Mouse (Mus musculus) naive thymus-derived CD4-positive, alpha-beta T cell, adult 2 months (primary cell): ENCODE measurements around the gene Caskin2.
"Not testable (repeated sequence)": the region's sequence is repeated elsewhere in the genome, so short reads cannot be mapped to it uniquely, and the experiment has no call there.

Experiments used
- DNase-seq: peaks from one replicate; pipeline ENCODE4 v3.0.0-alpha.2; 2011; ENCODE audit warnings: low read depth

Caskin2 gene

DNA sequence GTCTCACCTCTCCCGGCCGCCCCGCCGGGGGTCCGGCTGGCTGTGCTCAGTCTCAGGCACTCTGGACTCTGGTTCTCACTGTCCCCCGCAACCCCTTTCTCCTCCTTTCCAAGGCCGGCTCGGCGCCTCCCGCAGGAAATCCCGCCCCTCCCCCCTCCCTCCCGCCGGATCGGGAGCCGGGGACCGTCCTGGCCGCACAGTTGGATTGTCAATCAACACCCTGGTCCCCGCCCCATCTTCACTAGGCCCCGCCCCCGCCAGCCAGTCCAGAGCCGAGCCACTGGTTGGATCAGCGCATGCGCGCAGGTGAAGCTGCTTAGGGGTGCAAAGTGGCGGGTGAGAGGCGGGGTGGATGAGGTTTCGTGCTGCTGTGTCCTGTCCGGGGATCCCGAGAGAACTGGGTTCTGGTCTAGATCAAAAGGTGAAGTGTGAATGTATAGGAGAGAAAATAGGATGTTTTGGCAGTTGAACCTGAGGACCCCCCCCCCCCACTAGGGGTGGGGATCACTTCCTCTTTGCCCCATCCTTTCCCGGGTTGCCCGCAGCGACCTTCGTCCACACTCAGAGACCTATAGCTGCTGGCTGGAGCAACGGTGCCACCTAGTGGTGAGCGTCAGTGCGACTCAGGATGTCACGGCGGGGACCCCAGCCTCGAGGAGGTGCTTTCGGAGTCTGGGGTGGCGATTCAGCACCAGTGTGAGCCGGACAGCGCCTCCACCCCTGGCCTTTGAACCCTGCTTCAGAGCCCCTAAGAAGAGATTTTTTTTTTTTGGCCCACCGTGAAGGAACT lies at the start of gene Caskin2:
Gene Caskin2 (minus strand): TSS at position 133 of the 790 bp plus-strand sequence.
- peak; percentile 98 for DNase-seq

DNA sequence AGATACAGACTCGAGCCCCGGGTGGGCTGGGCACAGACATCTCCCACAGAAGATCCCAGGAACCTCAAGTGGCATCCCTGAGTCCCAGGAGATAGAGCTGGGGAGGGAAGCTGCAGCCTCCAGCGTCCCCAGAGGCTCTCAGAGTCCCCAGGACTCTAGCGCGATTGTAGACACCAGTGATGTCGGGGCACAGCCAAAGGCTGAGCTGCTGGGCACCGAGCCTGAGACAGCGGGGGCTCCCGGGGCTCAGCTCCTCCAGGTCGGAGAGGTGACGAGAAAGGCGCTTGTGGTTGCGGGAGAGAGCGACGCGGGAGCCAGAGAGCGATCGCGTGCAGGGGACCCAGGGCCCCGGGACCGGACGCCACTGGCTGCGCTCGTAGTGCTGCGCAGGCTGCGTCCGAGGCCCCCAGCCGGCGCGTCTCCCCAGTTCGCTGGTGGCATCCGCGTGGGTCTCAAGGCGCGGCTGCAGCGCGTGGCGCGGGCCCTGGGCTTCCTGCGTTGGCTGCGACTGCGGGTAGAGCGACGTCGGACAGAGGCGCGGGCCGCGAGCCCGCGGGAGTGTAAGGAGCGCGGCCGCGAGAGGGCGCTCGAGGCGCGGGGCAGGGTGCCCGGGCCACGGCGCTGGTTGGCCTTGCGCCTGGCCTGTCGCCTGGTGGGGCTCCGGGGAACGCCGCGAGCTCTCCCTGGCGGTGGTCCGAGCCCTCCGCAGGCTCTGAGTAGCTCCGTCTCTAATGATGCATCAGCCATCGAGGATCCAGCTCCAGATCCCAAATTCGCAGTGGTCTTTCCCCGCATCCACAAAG lies 45.9 kb upstream of the Caskin2 start:
- DNase-seq: peak; percentile 87

DNA sequence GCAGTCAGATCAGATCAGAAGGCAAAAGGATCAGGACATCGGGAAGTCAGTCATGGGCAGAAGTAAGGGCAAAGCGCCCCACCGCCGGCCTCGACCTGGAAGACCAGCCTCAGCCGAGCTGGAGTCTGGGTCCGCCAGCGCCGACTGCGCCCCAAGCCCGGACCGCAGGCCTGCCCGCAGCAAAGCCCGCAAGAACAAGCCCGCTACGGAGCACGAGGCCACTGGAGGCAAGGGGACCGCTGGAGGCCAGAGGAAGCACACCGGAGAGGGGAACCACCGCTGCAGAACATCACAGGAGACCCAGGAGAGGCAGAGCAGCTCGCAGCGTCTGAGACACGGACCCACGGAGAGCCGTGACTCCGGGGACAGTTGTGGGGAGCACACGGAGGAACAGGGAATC lies 44.9 kb upstream of the Caskin2 start, which contains the start of gene Myo15b:
Gene Myo15b (plus strand): TSS at position 53 of the 400 bp plus-strand sequence.
- peak; percentile 26 for DNase-seq

DNA sequence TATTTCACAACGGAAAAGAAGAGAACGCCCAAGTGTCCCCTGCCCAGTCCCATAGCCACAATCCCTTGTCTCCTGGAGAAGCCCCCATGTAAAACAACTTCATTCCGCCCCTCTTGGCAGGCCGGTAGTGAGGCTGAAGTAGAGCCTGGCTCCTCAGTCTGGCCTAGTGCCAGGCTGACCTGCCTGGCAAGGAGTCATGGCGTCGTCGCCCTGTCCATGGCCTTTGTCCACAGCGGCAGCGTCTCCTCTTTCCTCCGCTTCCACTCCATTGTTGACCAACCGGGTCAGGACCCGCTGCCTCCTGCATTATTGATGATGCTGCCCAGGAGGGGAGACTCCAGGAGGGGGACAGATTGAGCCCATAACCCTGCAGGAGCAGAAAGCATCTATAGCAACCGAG lies 44.5 kb upstream of the Caskin2 start:
- no peak for DNase-seq

DNA sequence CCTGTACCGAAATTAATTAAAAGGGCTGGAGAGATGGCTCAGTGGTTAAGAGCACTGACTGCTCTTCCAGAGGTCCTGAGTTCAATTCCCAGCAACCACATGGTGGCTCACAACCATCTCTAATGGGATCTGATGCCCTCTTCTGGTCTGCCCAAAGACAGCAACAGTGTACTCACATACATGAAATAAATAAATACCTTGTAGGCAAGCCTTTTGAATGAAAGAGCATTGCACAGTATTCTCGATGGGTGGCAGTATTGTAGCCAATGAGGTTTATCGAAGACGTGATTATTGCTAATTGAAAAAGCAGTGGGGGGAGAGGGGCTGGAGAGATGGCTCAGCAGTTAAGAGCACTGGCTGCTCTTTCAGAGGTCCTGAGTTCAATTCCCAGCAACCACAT lies 43.7 kb upstream of the Caskin2 start:
- DNase-seq: not testable (repeated sequence)

DNA sequence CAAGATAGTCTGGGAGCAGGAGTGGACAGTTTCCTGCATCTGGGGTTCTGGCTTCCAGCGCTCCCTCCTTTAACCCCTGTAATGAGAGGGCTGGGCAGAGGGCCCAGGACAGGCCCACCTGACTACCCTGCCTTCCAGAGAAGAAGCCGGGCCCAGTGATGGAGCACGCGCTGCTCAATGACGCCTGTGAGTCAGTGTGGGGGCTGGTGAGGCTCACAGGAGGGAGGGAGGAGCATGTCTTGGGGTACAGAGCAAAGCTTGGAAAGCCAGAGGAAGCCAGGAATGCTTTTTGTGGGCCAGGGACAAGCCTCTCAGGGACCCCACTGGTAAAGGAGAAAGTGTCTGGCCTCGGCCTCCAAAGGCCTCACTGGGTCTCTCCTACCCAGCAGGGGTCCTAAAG lies 41.2 kb upstream of the Caskin2 start:
- no peak for DNase-seq

DNA sequence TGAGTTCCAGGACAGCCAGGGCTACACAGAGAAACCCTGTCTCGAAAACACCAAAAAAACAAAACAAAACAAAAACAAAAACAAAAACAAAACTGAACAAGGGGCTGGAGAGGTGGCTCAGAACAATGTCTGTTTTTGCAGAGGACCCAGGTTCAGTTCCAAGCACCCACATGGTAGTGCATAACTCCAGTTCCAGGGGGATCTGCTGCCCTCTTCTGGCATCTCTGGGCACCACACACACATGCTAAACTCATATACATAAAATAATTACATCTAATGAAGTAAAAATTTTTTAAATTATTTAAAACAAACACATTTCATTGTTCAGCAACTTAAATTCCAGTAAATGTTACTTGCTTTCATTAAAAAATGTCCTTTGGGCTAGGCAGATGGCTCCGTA lies 32.4 kb upstream of the Caskin2 start:
- no peak for DNase-seq

DNA sequence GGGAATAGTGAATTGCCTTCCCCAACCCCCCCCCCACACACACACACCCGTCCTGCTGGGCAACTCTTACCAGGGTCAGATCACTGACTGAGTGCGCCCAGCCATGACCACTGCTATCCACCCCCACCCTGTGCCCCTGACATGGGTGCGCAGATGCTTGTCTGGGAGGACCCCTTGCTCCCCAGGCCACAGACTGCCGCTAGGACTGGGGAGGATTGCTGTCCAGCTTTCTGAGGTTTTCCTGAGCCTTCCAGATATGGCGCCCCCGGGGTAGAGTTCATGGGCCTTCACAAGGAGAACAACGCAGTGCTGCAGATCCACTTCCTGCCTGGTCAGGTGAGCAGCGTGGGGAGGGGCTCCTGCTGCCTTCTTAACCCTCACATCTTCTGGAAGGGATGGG lies 30.8 kb upstream of the Caskin2 start:
- DNase-seq: no peak

DNA sequence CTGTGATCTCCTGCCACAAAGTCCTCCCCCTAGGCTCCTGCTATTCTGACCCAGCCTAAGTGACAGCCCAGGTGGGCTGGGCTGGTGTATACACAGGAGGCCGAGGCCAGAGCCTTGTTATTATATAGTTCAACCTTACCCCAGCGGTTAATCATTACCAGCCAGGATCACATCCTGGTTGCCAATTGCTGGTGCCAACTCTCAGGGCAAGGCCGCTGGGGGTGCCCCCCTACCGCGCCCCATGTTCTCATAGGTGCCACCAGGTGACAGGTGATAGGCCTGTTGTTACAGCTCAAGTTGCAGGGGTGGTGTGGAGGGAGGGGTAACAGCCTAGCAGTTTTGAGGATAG lies 30.4 kb upstream of the Caskin2 start:
- DNase-seq: no peak

DNA sequence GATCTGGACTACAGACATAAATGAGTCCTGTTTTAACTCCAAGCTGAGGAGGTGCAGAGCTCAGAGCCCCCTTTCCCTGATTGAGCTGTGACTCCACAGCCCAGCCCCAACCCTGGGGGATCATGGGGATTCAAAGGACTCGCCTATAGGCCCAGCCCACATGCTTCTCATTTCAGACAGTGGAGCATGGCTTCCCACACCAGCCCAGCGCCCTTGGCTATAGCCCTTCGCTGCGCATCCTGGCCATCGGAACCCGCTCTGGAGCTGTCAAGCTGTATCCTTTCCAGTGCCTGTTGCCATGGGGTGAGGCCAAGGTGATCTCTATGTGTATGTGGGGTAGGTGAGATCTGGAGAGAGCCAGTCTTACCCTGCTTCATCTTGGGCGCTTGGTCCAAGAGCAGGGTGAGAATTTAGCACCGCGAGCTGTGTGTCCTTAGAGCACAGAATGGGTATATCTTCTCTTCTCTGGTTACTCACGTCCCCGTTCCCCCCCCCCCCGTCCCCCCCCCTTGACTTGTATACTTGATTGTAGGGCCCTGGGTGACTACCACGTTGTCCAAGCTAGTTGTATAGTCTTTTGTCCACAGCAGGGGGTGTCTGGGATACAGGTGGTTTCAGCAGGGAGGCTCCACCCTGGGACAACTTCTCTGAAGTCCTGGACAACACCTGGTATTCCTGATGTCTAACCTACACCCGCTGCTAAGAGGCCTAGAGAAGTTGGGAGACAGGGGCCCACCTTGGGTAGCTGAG lies 29.9 kb upstream of the Caskin2 start:
- DNase-seq: no peak

DNA sequence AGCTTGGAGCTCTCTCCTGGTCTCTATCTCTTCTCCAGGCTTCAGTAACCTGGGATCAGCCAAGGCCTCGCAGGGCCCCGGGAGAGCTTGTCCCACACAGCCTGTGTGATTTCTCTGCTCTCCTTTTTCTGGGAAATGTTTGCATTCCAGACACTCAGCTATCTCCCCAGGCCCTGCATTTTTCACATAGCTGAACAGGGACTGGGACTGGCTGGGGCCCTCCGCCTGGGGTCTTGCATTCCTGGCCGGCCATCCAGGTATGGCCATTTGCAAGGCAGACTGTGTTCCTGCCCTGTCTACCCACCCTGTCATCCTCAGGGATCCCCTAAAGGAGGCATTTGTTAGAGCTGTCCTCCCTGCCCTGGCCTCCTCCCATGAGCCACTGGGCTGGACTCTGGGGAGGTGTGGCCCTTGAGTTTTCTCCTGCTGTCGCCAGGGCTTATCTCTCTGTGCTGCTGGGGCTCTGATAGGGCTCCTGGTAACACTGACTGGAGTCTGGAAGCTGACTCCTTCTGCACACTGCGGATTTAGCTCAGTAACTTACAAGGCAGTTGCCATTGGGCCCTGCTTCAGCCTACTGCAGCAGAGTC lies 28.6 kb upstream of the Caskin2 start:
- DNase-seq: no peak

DNA sequence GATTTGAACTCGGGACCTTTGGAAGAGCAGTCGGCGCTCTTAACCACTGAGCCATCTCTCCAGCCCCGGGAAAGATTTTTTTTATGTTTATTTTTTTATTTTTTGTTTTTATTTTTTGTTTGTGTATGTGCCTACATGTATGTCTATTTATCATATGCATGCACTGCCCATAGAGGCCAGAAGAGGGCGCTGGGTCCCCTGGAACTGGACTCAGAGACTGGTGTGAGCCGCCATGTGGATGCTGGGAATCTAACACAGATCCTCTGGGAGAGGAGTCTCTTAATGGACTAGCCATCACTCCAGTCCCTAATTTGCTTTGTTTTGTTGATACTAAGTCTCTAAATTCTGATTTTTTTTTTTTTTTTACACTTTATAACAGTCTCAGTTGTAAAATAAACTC lies 27.6 kb upstream of the Caskin2 start:
- no peak for DNase-seq

DNA sequence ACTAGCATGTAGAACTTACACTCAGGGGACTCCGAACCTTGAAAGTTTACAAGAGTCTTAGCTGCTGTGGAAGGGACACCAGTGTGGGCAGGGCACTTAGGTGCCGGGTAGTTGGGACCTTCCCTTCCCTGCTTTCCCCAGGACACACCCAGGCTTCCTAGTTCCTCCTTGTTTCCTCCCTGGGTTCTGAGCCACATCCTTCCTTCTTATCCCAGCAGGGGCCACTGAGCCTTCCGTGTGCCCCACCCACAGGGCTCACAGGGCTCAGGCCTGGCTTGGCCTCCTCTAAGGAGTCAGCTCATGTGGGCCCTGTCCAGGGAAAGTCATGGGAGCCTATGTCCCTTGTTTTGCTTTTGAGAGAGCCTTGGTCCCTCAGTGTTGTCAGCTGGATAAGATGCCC lies 26.3 kb upstream of the Caskin2 start:
- no peak for DNase-seq

DNA sequence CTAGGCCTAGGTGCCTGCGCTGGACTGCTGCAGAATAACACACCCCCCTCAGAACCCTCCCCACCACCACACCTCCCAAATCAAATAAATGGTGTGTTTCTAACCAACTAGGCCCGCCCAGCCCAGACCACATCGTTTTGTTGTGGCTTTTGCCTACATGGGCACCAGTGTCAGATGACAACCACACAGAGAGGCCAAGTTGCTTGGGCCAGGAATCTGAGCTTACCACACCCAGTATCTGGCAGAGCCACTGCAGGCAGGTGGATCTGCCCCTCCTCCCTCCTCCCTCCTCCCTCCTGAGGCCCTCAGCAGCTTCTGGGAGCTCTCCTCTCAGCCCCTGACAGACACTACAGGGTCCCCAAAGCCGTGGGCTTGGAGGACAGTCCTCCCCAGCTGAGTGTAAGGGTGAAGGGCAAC lies 25.5 kb upstream of the Caskin2 start:
- DNase-seq: no peak

DNA sequence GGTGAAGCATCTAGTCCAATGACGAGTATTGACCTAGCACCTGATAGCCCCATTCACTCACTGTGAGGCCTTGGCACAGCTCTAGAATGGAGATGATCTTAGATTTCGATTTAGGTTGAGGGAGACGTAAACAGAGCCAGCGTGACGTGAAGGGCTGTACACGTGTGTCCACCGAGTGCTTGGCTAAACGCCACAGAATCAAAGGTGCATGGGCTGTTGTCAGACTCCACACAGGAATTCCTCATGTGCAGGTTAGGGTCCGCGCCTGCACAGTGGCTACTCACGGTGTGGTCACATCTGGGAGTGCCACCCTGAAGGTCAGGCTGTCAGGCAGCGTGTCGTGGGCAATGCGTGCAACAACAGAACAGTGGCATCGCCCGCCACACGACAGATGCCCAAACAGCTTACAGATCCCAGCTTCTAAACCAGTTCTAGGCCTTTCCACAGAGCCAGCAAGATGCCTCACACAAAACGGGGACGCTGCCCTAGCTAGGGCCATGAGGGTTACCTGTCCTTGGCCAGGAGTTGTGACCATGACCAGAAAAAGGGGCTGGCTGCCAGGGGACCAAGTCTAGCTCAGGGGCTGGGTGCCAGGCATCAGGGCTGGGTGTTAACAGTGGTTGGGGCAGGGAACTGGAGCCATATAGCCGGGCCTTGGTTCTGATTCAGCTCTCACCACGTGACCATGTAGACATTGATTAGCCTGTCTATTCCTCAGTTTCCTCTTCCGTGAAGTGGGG lies 24.3 kb upstream of the Caskin2 start:
- no peak for DNase-seq

DNA sequence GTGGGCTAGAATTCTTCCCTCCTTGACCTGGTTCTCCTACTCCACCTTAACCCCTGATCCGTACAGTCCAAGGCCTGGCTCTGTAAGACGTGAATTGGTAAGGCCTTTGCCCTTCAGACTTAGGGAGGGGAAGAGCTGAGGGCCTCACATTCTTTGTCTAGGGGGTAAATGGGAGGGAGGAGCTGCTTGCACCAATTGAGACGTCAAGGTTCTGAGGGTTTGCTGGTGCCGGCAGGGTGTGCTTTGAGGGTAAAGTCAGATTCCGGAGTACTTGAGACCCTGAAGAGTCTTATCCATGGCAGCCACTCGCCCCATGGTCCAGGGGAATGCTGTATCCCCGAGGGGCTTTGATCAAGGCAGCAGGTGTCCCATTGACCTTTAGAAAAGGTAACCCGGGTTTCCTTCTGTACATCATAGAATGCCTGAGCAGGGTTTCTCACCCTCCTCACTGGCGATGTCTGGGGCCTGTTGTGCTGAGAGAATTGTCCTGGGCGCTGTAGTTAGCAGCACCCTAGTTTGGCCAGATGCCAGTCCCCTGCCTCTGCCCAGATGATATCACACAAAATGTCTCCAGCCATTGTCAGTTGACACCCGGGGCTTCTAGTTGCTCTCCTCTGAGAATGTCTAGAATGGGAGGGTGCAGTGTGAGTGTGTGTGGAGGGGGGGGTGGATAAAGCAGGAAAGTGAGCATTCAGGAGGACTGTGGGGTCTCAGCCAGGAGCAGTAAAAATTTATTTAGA lies 23.4 kb upstream of the Caskin2 start:
- no peak for DNase-seq

DNA sequence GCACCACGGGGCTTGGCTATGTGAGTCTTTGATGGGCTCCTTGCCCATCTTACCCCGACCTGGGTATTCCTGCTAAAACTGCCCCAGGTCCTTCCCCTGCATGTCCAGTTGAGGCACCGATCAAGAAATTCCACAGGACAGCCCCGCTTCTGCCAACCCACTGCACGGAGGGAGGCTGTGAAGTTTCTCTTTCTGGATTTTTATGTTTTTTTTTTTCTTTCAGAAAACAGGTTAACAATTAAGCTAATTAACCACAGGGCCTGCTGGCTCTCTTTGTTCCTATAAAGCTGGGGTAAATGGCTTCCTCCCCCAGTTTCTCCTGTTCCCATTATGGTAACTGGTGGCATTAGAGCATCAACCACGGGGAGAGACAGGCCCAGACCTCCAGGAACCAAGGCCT lies 20.6 kb upstream of the Caskin2 start:
- DNase-seq: no peak

DNA sequence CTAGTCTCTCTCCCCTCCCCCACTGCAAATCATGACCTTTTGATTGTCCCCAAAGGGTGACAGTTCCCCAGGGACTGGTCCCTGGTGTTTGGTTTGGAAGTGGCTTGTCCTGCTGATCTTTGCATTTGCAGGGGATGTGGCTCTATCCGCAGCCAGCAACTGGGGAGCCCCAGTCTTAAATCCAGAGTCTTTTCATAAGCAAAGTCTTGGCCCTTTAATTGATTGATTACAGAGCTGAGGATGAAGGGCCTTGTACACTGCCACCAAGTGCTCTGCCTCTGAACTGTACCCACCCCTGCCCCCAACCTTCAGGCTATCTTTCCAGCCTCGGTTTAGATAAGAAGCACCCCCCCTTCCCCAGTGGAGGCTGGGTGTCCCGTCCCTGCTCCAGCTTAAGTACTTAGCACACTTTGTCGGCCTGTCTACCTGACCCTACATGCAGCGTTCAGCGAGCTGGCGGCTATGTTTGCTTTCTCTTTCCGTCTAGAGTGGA lies 19.6 kb upstream of the Caskin2 start:
- DNase-seq: no peak

DNA sequence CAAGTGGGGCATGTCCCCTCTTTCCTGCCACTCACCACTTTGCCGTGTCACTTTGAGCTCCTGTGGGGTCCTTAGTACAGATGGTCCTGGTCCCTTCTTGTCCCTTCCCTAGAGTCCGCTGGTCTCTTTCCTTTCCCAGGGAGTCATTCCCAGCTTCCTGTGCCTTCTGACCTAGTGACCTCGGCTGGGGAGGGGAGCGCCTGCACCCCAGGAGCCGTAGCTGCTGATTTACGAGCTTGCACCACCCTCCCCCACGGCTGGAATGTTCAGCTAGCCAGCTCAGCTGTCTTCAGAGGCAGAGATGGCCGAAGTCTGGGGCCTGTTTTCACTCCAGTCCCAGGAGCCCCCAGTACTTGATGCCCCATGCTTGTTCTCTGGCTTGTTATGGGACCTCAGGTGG lies 19.1 kb upstream of the Caskin2 start:
- DNase-seq: no peak

DNA sequence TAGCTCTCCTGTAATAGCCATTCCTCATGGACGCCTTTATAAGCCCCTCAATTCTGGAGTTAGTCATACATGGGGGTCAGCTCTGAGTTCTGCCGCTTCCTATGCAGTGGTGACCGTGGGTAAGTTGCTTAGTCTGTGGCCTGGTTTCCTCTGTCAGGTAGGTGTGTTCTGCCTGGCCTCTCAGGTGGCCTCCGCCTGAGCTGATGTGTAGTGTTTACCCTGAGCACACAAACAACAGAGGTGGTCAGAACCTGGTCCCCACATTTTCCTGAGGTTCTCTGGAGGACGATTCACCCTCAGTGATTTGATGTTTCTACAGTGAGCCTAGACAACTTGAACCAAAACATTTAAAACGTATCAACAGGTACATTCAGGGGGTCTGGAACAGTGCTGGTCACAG lies 18.6 kb upstream of the Caskin2 start:
- no peak for DNase-seq

DNA sequence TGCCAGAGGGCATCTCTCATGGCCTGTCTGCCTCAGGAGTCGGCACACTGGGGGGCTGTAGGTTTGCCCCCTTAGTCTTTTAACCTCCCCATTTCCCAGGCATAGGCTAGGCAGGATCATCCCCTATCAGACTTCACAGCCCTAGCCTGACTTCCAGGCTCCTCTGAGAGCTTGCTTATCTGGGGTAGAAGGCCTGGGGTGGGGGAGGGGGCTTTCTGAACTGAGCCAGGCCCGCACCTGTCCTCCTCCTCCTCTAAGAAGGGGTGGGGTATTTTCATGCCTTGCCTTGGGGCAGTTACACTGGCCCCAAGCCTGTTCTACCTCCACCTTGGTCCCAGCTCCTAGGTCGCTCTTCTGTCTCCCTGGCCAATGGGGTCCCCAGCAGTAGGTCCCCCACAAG lies 18.1 kb upstream of the Caskin2 start:
- no peak for DNase-seq
